Mouse (Mus musculus) A20 (cell line): ENCODE data around the gene Det1.

Experiments
- DNase-seq: peaks from one replicate; pipeline ENCODE4 v3.0.0-alpha.2; 2011; ENCODE audit warnings: low read depth, low spot score

The Det1 gene

GRCm38 (mm10) chr7:78785906-78786305 lies 61.2 kb downstream of the Det1 start:
- no peak for DNase-seq

GRCm38 (mm10) chr7:78782639-78783581 lies 64.2 kb downstream of the Det1 start, which contains the start of the genes Mrps11 and Mrpl46:
Mrps11 (plus strand) TSS chr7:78783119.
Mrpl46 (minus strand) TSS chr7:78783531.
- peak; percentile 92 for DNase-seq

GRCm38 (mm10) chr7:78778741-78779140 lies 68.3 kb downstream of the Det1 start:
- DNase-seq = no peak
